Mouse (Mus musculus): Measurements from ENCODE around the gene Smurf2.

Gene Smurf2

GRCm38 (mm10) chr11:106920551-106921379, at the start of gene Smurf2:
Gene Smurf2, minus strand, starts transcription at chr11:106920715.
- POLR2A ChIA-PET = interaction anchor here (0.6 to 3.5 kb wide), 64 partner anchors 9 to 1504 kb away, joined by 3 to 41 read pairs (median 3); partner anchors contain the start of genes Cep95 (in 3 of the 4), Ddx5 (in 3 of the 4), Kpna2 (in 3 of the 4) and Ern1 (in 1 of the 4)
- CTCF ChIA-PET = interaction anchor here (0.6 to 1.4 kb wide), 13 partner anchors 9 to 466 kb away, joined by 3 to 6 read pairs (median 3); partner anchors contain the start of gene Tex2 (in 1 of the 4)

- ChIA-PET POLR2A (no interaction called here), CTCF (no interaction called here)
These were observed 49.3 kb upstream of the Smurf2 start for GRCm38 (mm10) chr11:106969798-106970197.

- ChIA-PET CTCF (interaction anchor here in 2 of 4 experiments (0.6 to 0.7 kb wide), 2 partner anchors 32 to 190 kb away, joined by 4 to 6 read pairs; partner anchors contain the start of gene Kpna2 (in 1 of the 2)), POLR2A (interaction anchor here in 3 of 4 experiments (0.6 to 1.4 kb wide), 7 partner anchors 13 to 658 kb away, joined by 3 to 8 read pairs (median 4); partner anchors contain the start of genes Cep95 (in 2 of the 3), Ddx5 (in 2 of the 3) and Smurf2 (in 1 of the 3))
These were observed 47.1 kb upstream of the Smurf2 start for GRCm38 (mm10) chr11:106967630-106968029.

- CTCF ChIA-PET = interaction anchor here in 2 of 4 experiments (0.6 to 0.7 kb wide), 2 partner anchors 675 to 931 kb away, joined by 3 read pairs; no protein-coding TSS in a partner anchor
- POLR2A ChIA-PET = interaction anchor here in 1 of 4 experiments (1.1 to 1.5 kb wide), 2 partner anchors 8 to 178 kb away, joined by 3 to 4 read pairs; no protein-coding TSS in a partner anchor
These were observed 45.4 kb upstream of the Smurf2 start for GRCm38 (mm10) chr11:106965881-106966280.

GRCm38 (mm10) chr11:106962310-106962709, 41.8 kb upstream of the Smurf2 start:
- ChIA-PET POLR2A (interaction anchor here in 2 of 4 experiments (0.6 to 1.0 kb wide), 4 partner anchors 10 to 259 kb away, joined by 3 to 5 read pairs (median 4); partner anchors contain the start of gene Kpna2 (in 1 of the 2)), CTCF (interaction anchor here in 2 of 4 experiments (0.7 kb wide), 2 partner anchors 189 to 1552 kb away, joined by 3 to 6 read pairs; no protein-coding TSS in a partner anchor)

GRCm38 (mm10) chr11:106961471-106962081, 41.1 kb upstream of the Smurf2 start:
- POLR2A ChIA-PET = interaction anchor here in 2 of 4 experiments (0.6 to 1.5 kb wide), 5 partner anchors 11 to 258 kb away, joined by 3 to 5 read pairs (median 4); partner anchors contain the start of genes Cep95 (in 1 of the 2), Ddx5 (in 1 of the 2) and Kpna2 (in 1 of the 2)
- CTCF ChIA-PET = interaction anchor here in 1 of 4 experiments (0.7 to 0.8 kb wide), 2 partner anchors 12 to 190 kb away, joined by 3 to 6 read pairs; no protein-coding TSS in a partner anchor

- CTCF ChIA-PET = no interaction called here
- POLR2A ChIA-PET = interaction anchor here in 2 of 4 experiments (0.8 to 2.2 kb wide), 5 partner anchors 14 to 42 kb away, joined by 3 to 6 read pairs (median 6); partner anchors contain the start of genes Kpna2 (in 1 of the 2) and Smurf2 (in 1 of the 2)
These were observed 38.6 kb upstream of the Smurf2 start for GRCm38 (mm10) chr11:106959121-106959520.

- POLR2A ChIA-PET = interaction anchor here in 2 of 4 experiments (0.8 to 2.2 kb wide), 9 partner anchors 7 to 147 kb away, joined by 3 to 6 read pairs (median 3); partner anchors contain the start of genes Kpna2 (in 1 of the 2) and Smurf2 (in 1 of the 2)
- CTCF ChIA-PET = interaction anchor here in 1 of 4 experiments (1.5 kb wide), 1 partner anchor 48 kb away, joined by 3 read pairs; no protein-coding TSS in a partner anchor
These were observed 38.0 kb upstream of the Smurf2 start for GRCm38 (mm10) chr11:106958407-106959071.

GRCm38 (mm10) chr11:106957271-106957980, 36.9 kb upstream of the Smurf2 start:
- CTCF ChIA-PET = interaction anchor here in 2 of 4 experiments (0.6 to 1.5 kb wide), 2 partner anchors 47 to 156 kb away, joined by 3 to 5 read pairs; no protein-coding TSS in a partner anchor
- POLR2A ChIA-PET = interaction anchor here in 3 of 4 experiments (0.6 to 2.2 kb wide), 10 partner anchors 8 to 590 kb away, joined by 3 to 6 read pairs (median 4); partner anchors contain the start of genes Kpna2 (in 1 of the 3) and Smurf2 (in 1 of the 3)

GRCm38 (mm10) chr11:106954566-106954965, 34.1 kb upstream of the Smurf2 start:
- ChIA-PET POLR2A (interaction anchor here in 1 of 4 experiments (0.5 to 2.3 kb wide), 5 partner anchors 13 to 451 kb away, joined by 3 to 5 read pairs (median 4); no protein-coding TSS in a partner anchor), CTCF (no interaction called here)

- POLR2A ChIA-PET = interaction anchor here in 2 of 4 experiments (0.5 to 2.3 kb wide), 4 partner anchors 13 to 451 kb away, joined by 3 to 5 read pairs (median 4); no protein-coding TSS in a partner anchor
- CTCF ChIA-PET = interaction anchor here in 1 of 4 experiments (0.6 kb wide), 1 partner anchor 212 kb away, joined by 3 read pairs; no protein-coding TSS in a partner anchor
These were observed 33.6 kb upstream of the Smurf2 start for GRCm38 (mm10) chr11:106954116-106954515.

- ChIA-PET POLR2A (interaction anchor here in 1 of 4 experiments (1.2 to 1.6 kb wide), 2 partner anchors 17 to 149 kb away, joined by 3 to 4 read pairs; partner anchors contain the start of genes Cep95, Ddx5 and Smurf2), CTCF (interaction anchor here in 1 of 4 experiments (0.5 kb wide), 1 partner anchor 288 kb away, joined by 3 read pairs; no protein-coding TSS in a partner anchor)
These were observed 16.8 kb upstream of the Smurf2 start for GRCm38 (mm10) chr11:106937306-106937705.

- ChIA-PET POLR2A (interaction anchor here (0.6 to 3.0 kb wide), 8 partner anchors 9 to 381 kb away, joined by 3 to 23 read pairs (median 4); partner anchors contain the start of genes Smurf2 (in 3 of the 4), Cep95 (in 1 of the 4) and Ddx5 (in 1 of the 4)), CTCF (interaction anchor here (0.5 to 0.8 kb wide), 10 partner anchors 9 to 496 kb away, joined by 3 to 8 read pairs (median 4); partner anchors contain the start of gene Smurf2 (in 1 of the 4))
These were observed 9.9 kb upstream of the Smurf2 start for GRCm38 (mm10) chr11:106930366-106930765.

GRCm38 (mm10) chr11:106928935-106929334, 8.4 kb upstream of the Smurf2 start:
- ChIA-PET CTCF (no interaction called here), POLR2A (interaction anchor here in 2 of 4 experiments (0.6 to 3.0 kb wide), 2 partner anchors 8 to 719 kb away, joined by 3 to 23 read pairs; partner anchors contain the start of gene Smurf2 (in 1 of the 2))

- ChIA-PET CTCF (interaction anchor here in 1 of 4 experiments (0.7 kb wide), 1 partner anchor 460 kb away, joined by 6 read pairs; no protein-coding TSS in a partner anchor), POLR2A (no interaction called here)
These were observed 7.4 kb upstream of the Smurf2 start for GRCm38 (mm10) chr11:106927950-106928349.

GRCm38 (mm10) chr11:106927226-106927625, 6.7 kb upstream of the Smurf2 start:
- CTCF ChIA-PET = no interaction called here
- POLR2A ChIA-PET = no interaction called here

Measured in embryonic stem cell, embryonic (primary cell).